Mouse (Mus musculus): Measurements from ENCODE around the gene Ptgdr2. TPM values are rescaled to one million over a fixed set of nuclear protein-coding genes. Genes with fewer than 3 reads are reported as not detected.

The Ptgdr2 gene
- polyA plus RNA-seq (2014; fragmentation: Illumina TruSeq; extraction: RNeasy Lipid Tissue Mini Kit (QIAGEN cat#74804)), result 0.48 TPM

GRCm38 (mm10) chr19:10937110-10937563 lies at the start of gene Ptgdr2:
TSS of gene Ptgdr2 (plus strand) at chr19:10937160.

GRCm38 (mm10) chr19:10895016-10895528 lies 41.9 kb upstream of the Ptgdr2 start, which contains the start of gene Prpf19:
TSS of gene Prpf19 (plus strand) at chr19:10895231.

GRCm38 (mm10) chr19:10920532-10920931 lies 16.4 kb upstream of the Ptgdr2 start, which contains the start of gene Zp1:
TSS of gene Zp1 (minus strand) at chr19:10920632.

GRCm38 (mm10) chr19:10949112-10949511 lies 12.2 kb downstream of the Ptgdr2 start, which contains the start of gene Ccdc86:
TSS of gene Ccdc86 (minus strand) at chr19:10949266.

GRCm38 (mm10) chr19:10974238-10974865 lies 37.4 kb downstream of the Ptgdr2 start, which contains the start of gene Ms4a10:
TSS of gene Ms4a10 (minus strand) at chr19:10974670.

Other genes with a start within 250 kb of the Ptgdr2 start
- gene Vps37c, start 248.4 kb upstream of the Ptgdr2 start, polyA plus RNA-seq (2014; fragmentation: Illumina TruSeq; extraction: RNeasy Lipid Tissue Mini Kit (QIAGEN cat#74804)), result 1.8 TPM
- gene Cd5, start 198.2 kb upstream of the Ptgdr2 start, polyA plus RNA-seq (2014; fragmentation: Illumina TruSeq; extraction: RNeasy Lipid Tissue Mini Kit (QIAGEN cat#74804)), result not detected
- gene Cd6, start 107.1 kb upstream of the Ptgdr2 start, polyA plus RNA-seq (2014; fragmentation: Illumina TruSeq; extraction: RNeasy Lipid Tissue Mini Kit (QIAGEN cat#74804)), result not detected
- gene Slc15a3, start 97.4 kb upstream of the Ptgdr2 start, polyA plus RNA-seq (2014; fragmentation: Illumina TruSeq; extraction: RNeasy Lipid Tissue Mini Kit (QIAGEN cat#74804)), result 2.0 TPM
- not detected for gene Tmem132a, start 67.2 kb upstream of the Ptgdr2 start, polyA plus RNA-seq (2014; fragmentation: Illumina TruSeq; extraction: RNeasy Lipid Tissue Mini Kit (QIAGEN cat#74804))
- 4.5 TPM for gene Tmem109, start 55.2 kb upstream of the Ptgdr2 start, polyA plus RNA-seq (2014; fragmentation: Illumina TruSeq; extraction: RNeasy Lipid Tissue Mini Kit (QIAGEN cat#74804))
- 87.3 TPM for gene Prpf19, start 41.9 kb upstream of the Ptgdr2 start, polyA plus RNA-seq (2014; fragmentation: Illumina TruSeq; extraction: RNeasy Lipid Tissue Mini Kit (QIAGEN cat#74804))
- gene Zp1, start 16.5 kb upstream of the Ptgdr2 start, polyA plus RNA-seq (2014; fragmentation: Illumina TruSeq; extraction: RNeasy Lipid Tissue Mini Kit (QIAGEN cat#74804)), result 0.46 TPM
- 1.6 TPM for gene Ccdc86, start 12.1 kb downstream of the Ptgdr2 start, polyA plus RNA-seq (2014; fragmentation: Illumina TruSeq; extraction: RNeasy Lipid Tissue Mini Kit (QIAGEN cat#74804))
- gene Ms4a10, start 37.5 kb downstream of the Ptgdr2 start, polyA plus RNA-seq (2014; fragmentation: Illumina TruSeq; extraction: RNeasy Lipid Tissue Mini Kit (QIAGEN cat#74804)), result not detected
- gene Ms4a15, start 56.1 kb downstream of the Ptgdr2 start, polyA plus RNA-seq (2014; fragmentation: Illumina TruSeq; extraction: RNeasy Lipid Tissue Mini Kit (QIAGEN cat#74804)), result not detected
- not detected for gene Ms4a18, start 80.9 kb downstream of the Ptgdr2 start, polyA plus RNA-seq (2014; fragmentation: Illumina TruSeq; extraction: RNeasy Lipid Tissue Mini Kit (QIAGEN cat#74804))
- gene Ms4a8a, start 143.9 kb downstream of the Ptgdr2 start, polyA plus RNA-seq (2014; fragmentation: Illumina TruSeq; extraction: RNeasy Lipid Tissue Mini Kit (QIAGEN cat#74804)), result not detected
- not detected for gene 1700017D01Rik, start 193.7 kb downstream of the Ptgdr2 start, polyA plus RNA-seq (2014; fragmentation: Illumina TruSeq; extraction: RNeasy Lipid Tissue Mini Kit (QIAGEN cat#74804))
- gene 1700025F22Rik, start 228.2 kb downstream of the Ptgdr2 start, polyA plus RNA-seq (2014; fragmentation: Illumina TruSeq; extraction: RNeasy Lipid Tissue Mini Kit (QIAGEN cat#74804)), result not detected

Measured in ovary, adult 10 weeks (tissue).